Mouse (Mus musculus) adrenal gland, adult 18-20 months (tissue): ENCODE results near the gene B4galt5. TPM values are rescaled to one million over a fixed set of nuclear protein-coding genes. Genes with fewer than 3 reads are reported as not detected.

ENCODE experiments used
- DNase-seq, 2 experiments: peaks; one replicate each; pipeline ENCODE4 v3.0.0; 2021 to 2022; ENCODE audit warnings: low spot score in 2 of 2
- total RNA-seq, 2 experiments: library from RNA; stranded (reverse); gene quantifications; 1 replicate in 1 of 2; 2 replicates in 1 of 2; pipeline ENCODE4 v1.2.3; 2021

Gene B4galt5
- total RNA-seq, 2 experiments from 2014 or later: 74.7 to 123 TPM

- DNase-seq: no peak
These were observed 87.9 kb downstream of the B4galt5 start for GRCm38 (mm10) chr2:167261106-167261505.

- DNase-seq: no peak
These were observed 91.2 kb downstream of the B4galt5 start for GRCm38 (mm10) chr2:167257790-167258189.

GRCm38 (mm10) chr2:167254808-167255207, 94.2 kb downstream of the B4galt5 start:
- DNase-seq: no peak

GRCm38 (mm10) chr2:167254185-167254584, 94.8 kb downstream of the B4galt5 start:
- DNase-seq: peak; percentile 61 to 69

- no peak for DNase-seq
These were observed 95.5 kb downstream of the B4galt5 start for GRCm38 (mm10) chr2:167253476-167253875.

GRCm38 (mm10) chr2:167252057-167252687, 96.8 kb downstream of the B4galt5 start:
- no peak for DNase-seq

GRCm38 (mm10) chr2:167250736-167251337, 98.1 kb downstream of the B4galt5 start:
- DNase-seq: no peak

GRCm38 (mm10) chr2:167250003-167250735, 98.8 kb downstream of the B4galt5 start:
- peak in 1 of 2 experiments; percentile 50 for DNase-seq

- DNase-seq: no peak
These were observed 99.4 kb downstream of the B4galt5 start for GRCm38 (mm10) chr2:167249591-167249990.

Other genes with a start within 250 kb of the B4galt5 start
- gene Kcnb1, start 159.0 kb downstream of the B4galt5 start, total RNA-seq: 10 to 100 TPM; 17.6 to 46.0 TPM
- gene Ptgis, start 108.6 kb downstream of the B4galt5 start, total RNA-seq: 10 to 100 TPM; 19.3 to 31.8 TPM
- gene Slc9a8, start 72.5 kb upstream of the B4galt5 start, total RNA-seq: 10 to 100 TPM; 32.6 to 33.1 TPM
- gene Rnf114, start 143.5 kb upstream of the B4galt5 start, total RNA-seq: 100 to 1,000 TPM in 1 of 2 experiments, 10 to 100 TPM in 1; 88.3 to 103 TPM
- gene Spata2, start 143.7 kb upstream of the B4galt5 start, total RNA-seq: 10 to 100 TPM; 41.1 to 42.8 TPM
- gene Snai1, start 189.0 kb upstream of the B4galt5 start, total RNA-seq: 1 to 10 TPM; 6.3 to 8.8 TPM